Mouse (Mus musculus): ENCODE data around the gene Shank2.

Shank2 gene

GRCm38 (mm10) chr7:144001628-144002027 is at the start of gene Shank2:
Gene Shank2 (plus strand): TSS chr7:144001928.
- DNase-seq (ENCODE audit: low spot score in 2 of 2): no peak

GRCm38 (mm10) chr7:143952130-143952529 is 49.6 kb upstream of the Shank2 start:
- DNase-seq (ENCODE audit: low spot score in 2 of 2): no peak

- DNase-seq (ENCODE audit: low spot score in 2 of 2): no peak
Measured at GRCm38 (mm10) chr7:143956575-143957295, 45.0 kb upstream of the Shank2 start.

DNA sequence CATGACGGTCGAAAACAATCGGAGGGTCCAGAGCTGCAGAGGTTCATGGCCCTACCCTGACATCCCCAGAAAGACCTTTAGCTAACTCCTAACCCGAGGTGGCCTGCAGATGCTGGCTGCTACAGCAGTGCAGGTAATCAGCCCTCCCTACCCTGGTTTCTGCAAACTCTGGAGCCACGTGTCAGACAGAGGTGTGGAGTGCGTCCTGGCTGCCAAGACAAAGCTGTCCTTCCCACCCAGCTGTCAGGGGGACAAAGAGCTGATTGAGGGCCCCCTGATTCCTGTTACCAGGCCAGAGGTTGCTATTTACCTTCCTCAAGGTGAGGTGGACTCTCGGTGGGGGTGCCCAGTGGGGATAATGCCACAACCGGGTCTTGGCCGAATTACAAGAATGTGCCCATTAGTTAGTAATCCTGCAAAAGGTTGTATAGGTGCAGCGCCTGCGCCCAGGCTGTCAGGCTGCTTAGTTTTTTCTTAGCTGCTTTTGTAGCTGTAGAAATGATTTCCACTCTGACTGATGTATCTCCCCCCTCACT is 43.6 kb upstream of the Shank2 start:
- no peak for DNase-seq (ENCODE audit: low spot score in 2 of 2)

DNA sequence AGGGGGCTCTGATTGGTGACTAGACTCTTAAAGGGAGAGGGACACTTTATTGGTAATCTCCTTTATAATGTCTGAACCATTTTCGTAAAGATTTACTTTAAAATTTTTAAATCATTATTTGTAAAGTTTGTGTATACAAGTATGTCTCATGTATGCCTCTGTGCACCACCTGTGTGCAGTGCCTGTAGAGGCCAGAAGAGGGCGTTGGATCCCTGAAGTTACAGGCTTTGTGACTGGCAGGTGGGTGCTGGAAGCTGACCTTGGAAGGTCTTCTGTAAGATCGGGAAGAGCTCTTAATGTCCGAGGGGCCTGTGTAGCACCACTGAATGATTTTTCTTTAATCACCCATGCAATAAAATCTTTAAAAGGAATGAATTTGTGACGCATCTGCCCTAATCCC is 37.9 kb upstream of the Shank2 start:
- DNase-seq (ENCODE audit: low spot score in 2 of 2): no peak

DNA sequence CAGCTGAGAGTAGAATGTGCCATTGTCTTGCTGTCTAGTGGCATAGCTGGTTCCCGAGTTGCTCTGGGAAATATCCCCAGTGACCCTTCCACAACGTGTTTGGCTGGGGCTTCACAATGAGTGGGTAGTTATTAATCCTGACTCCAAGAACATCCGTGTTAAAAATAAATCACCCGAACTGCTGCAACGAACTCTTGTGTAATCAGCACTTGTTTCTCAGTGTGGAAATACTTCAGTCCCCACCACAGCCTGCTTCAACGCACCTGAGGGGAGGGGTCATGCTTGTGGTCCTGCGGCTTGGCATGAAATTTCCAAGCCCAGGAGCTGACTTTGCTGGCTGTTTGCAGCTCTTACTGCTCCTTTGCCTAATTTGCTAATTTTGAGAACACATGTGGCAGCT is 35.1 kb upstream of the Shank2 start:
- DNase-seq (ENCODE audit: low spot score in 2 of 2): no peak

GRCm38 (mm10) chr7:143977491-143977830 is 24.3 kb upstream of the Shank2 start:
- DNase-seq (ENCODE audit: low spot score in 2 of 2): no peak

DNA sequence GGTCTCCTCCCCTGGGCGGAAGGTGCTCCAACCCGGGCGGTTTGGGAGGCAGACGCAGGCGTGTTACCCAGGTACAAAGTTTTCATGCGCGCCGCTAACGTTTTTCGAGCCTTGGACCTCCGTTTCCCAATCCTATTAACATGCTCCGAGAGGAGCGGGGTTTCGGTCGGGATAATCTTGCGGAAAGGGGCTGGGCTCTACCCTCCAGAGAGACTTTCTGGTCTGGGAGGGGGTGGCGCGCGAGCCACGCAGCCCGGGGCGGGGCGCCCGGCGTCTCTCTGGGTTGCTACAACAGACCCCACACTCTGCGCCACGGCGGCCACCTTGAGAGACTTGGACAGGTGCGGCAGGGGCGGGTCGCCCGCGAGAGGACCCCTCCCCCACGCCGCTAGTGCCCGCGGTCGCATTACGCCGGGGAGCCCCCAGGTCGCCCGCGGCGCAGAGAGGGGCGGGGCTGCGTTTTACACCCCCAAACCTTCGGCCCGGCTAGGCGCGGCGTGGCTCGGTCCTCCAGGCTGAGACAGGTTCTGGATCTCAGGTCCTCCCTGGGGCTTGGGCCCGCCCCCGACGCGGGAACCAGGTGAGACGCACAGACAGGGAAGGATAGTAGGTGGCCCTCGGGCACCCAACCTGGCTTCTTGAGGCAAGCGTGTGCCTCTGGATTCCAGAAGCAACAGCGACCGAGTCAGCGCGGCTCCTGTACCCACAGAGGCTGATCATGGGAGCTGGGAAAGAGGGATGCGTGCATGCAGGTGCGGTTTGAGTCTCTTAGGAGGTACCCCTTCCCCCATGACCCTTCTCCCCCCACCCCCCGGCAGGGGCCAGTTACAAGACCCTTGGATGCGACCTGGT is 23.7 kb upstream of the Shank2 start:
- DNase-seq (ENCODE audit: low spot score in 2 of 2): no peak

GRCm38 (mm10) chr7:143978741-143979371 is 22.9 kb upstream of the Shank2 start:
- DNase-seq (ENCODE audit: low spot score in 2 of 2): no peak

DNA sequence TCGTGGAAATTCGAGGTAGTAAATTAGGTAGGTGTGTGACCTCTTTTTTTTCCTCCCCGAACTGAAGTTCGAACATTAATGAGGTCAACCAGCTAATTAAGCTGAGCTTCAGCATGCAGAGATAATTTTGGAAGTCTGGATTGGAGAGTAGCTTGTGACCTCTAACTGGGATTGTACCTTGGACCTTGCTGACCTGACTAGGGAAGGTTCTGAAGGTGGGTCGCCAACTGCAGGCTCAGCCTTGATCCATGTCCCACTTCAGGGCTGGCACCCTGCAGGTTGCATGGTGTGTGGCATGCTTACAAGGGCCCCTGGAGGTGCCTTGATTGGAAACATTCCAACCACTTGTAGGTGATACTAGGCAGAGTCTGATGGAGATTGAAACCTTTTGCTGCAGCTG is 21.7 kb upstream of the Shank2 start:
- DNase-seq (ENCODE audit: low spot score in 2 of 2): no peak

DNA sequence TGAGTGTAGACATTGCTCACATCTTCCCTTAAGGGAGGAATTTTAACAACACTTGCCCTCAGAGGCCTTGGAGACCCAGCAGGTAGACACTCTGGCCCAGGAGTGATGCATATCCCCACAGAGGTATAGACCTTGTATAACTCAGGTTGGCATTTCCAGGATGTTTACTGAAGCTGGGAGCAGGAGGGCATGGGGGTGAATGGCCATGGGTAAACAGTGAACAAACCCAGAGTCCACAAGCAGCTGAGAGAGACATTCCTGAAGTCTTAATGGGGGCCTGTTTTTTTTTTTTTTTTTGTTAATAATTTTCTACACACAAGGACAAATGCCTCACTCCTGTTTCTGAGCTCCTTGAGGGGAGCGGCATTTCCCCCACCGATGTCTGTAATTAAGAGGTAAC is 15.4 kb upstream of the Shank2 start:
- no peak for DNase-seq (ENCODE audit: low spot score in 2 of 2)

DNA sequence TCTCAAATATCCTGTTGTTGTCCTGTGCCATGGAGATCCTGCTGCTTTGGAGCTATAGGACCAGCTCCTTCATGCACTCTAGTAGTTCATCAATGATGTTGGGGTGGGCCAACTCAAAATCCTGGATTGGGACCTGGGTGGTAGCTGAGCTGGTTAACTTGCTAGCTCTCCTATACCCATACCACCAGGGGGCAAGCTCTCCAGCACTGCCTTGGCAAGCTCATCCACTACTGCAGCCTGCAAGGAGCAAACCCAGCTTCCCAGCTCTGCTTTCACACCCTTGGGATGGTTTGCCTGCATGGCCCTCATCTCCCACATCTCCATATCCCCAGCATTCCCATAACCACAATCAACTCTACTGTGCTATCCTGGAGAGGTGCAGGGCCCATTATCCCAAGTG is 10.6 kb upstream of the Shank2 start:
- DNase-seq (ENCODE audit: low spot score in 2 of 2): no peak

DNA sequence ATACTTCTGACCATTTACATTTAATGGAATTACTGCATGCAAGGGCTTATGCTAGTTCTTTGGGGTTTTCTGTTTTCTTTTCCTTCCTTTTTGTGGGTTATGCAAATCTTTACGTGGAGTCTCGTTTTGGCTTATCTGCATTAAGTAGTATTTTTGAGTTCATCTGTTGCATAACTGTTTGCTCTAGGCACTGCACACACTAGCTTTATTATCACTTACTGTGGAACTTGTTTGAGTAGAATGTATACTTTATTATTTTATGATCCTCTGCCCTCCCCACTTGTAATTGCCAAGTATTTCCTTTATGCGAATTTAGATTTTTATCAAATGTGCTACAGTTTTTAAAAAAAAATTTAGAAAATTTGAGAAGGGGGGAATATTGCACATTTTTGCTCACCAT is 2.7 kb upstream of the Shank2 start:
- no peak for DNase-seq (ENCODE audit: low spot score in 2 of 2)

GRCm38 (mm10) chr7:144003471-144003870 is 1.7 kb downstream of the Shank2 start:
- DNase-seq (ENCODE audit: low spot score in 2 of 2): no peak

DNA sequence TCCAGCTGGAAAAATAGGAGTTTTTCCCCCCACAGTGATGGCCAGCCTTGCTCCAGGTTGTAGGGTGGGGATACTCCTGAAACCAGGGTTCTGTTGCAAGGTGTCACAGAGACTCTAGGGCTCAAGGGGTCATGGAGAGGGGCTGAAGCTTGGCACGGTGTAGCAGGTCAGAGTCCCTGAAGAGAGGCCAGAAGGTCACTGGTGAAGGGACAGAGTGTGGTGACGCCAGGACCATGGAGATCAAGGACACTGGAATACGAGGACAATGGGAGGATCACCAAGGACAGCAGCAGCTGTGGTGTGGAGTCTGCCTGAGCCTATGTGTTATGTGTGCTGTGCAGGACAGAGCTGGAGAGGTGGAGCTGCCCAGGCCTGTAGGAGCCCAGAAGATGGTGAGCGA is 6.4 kb downstream of the Shank2 start:
- no peak for DNase-seq (ENCODE audit: low spot score in 2 of 2)

DNA sequence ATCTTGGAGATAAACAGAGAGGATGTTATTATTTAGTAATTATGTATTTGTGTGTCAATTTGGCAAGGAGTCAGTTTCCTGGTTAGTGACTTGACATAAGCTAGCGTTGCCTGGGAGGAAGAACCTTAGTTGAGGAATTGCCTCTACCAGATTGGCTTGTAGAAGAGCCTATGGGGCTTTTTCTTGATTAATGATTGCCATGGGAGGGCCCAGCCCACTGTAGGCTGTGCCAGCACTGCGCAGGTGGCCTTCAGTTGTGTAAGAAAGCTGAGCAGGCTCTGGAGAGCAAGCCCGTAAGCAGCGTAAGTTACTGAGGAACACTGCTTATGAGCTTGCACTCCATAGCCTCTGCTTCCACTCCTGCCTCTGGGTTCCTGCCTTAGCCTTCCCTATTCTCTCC is 7.3 kb downstream of the Shank2 start:
- DNase-seq (ENCODE audit: low spot score in 2 of 2): no peak

GRCm38 (mm10) chr7:144014485-144014884 is 12.8 kb downstream of the Shank2 start:
- no peak for DNase-seq (ENCODE audit: low spot score in 2 of 2)

DNA sequence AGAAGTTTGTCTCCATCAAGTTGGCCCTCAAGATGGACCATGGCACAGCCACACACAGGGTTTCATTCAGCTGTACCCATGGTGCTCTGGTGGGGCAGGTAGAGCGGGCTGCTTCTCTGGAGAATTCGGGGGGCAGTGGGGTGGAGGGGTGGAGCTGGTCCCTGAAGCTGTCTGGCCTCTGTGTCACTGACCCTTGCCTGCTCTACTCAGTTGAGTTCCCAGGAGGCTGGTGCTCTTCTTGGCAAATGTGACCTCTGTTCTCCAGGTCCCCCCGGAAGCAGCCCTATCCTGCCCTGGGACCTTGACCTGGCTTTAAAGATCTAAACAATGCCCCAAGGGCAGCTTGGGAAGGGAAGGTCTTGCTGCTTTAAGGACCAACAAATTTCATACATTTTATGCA is 20.1 kb downstream of the Shank2 start:
- no peak for DNase-seq (ENCODE audit: low spot score in 2 of 2)

DNA sequence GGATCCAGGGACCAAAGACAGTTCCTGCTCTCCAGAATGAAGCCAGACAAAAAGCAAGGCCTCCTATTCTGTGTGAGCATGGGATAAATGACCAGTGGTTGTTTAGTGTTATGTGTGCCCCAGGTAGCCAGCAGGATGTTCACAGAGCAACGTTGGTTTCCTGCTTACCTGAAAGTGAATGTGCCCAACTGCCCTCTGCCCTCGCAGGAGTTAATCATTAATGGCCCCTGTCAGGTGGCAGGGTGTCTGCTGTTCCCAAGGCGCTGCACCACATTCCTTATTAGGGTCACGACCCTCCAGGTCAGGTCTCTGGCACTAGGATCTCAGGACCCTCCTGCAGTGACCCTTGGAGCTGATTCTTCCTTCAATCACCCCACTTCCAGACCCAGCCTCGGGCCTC is 21.0 kb downstream of the Shank2 start:
- DNase-seq (ENCODE audit: low spot score in 2 of 2): no peak

- DNase-seq (ENCODE audit: low spot score in 2 of 2): no peak
Measured at GRCm38 (mm10) chr7:144023561-144023960, 21.8 kb downstream of the Shank2 start.

- DNase-seq (ENCODE audit: low spot score in 2 of 2): no peak
Measured at GRCm38 (mm10) chr7:144026024-144026752, 24.5 kb downstream of the Shank2 start.

DNA sequence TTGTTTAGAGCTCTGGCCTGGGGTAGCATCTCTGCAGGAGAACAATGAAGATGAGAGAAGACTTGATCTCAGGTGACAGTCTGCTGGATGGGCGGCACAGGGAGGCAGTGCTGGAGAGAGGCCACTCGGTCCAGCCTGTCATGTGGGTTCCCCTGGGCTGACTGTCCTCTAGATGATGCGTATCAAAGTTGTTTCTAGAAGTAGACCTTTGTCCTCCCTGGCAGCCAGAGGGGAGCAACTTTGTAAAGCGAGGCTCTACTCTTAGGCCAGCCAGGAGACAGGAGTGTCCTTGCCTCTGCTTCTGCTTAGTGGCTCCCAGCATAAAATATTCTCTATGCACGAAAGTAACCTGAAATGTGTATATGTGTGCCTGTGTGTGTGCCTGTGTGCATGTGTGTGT is 27.5 kb downstream of the Shank2 start:
- DNase-seq (ENCODE audit: low spot score in 2 of 2): no peak

Measured in heart, adult 9 months (tissue).